Mouse (Mus musculus): Measurements from ENCODE around the gene Mapkbp1. TPM values are rescaled to one million over a fixed set of nuclear protein-coding genes. Genes with fewer than 3 reads are reported as not detected.
A peak's percentile ranks its signal among the peaks of the same experiment; 100 is the strongest.

The Mapkbp1 gene
- polyA plus RNA-seq, 1 experiment from 2014 or later = 8.9 TPM

DNA sequence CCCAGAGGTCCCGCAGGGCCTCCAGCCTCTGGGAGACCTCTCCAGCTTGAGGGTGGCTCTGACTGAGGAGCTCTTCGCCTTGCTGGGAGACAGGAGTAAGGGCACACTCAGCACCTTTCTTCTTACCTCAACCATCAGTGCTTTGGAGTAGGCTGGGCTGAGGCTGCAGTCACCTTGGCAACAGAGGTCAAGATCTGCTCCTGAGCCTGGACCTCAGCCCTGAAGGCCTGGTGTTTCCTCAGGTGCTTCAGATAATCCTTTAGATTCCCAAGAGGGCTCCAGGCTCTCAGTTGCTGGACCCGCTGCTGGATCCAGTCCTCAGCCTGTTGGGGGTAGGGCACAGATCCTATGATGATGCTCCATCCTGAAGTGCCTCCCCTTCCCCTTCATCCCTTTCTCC is 87.0 kb downstream of the Mapkbp1 start:
- H3K4me1 ChIP-seq (replicated peaks; ENCODE audit: control insufficient read depth, insufficient read depth, low read length) = no peaks in the 10 kb centered on the region
- H3K9ac ChIP-seq = no peak overlapping the region
- DNase-seq (ENCODE audit: low spot score) (no peak), ATAC-seq (ENCODE audit: low FRiP score) (no peak)
- no peak overlapping the region for H3K4me2 ChIP-seq (replicated peaks)
- no peaks in the 10 kb centered on the region for H3K9me3 ChIP-seq (ENCODE audit: control insufficient read depth, low read length)
- H3K27ac ChIP-seq = no peak overlapping the region
- no peaks in the 10 kb centered on the region for H3K36me3 ChIP-seq (replicated peaks; ENCODE audit: control insufficient read depth, insufficient read depth)
- no peaks in the 10 kb centered on the region for H3K27me3 ChIP-seq (ENCODE audit: control insufficient read depth, insufficient read depth, low read length)
- 89% methylated on average over 3 of the region's 3 CpGs for WGBS
- no peak overlapping the region for H3K4me3 ChIP-seq (replicated peaks; ENCODE audit: low read length)

DNA sequence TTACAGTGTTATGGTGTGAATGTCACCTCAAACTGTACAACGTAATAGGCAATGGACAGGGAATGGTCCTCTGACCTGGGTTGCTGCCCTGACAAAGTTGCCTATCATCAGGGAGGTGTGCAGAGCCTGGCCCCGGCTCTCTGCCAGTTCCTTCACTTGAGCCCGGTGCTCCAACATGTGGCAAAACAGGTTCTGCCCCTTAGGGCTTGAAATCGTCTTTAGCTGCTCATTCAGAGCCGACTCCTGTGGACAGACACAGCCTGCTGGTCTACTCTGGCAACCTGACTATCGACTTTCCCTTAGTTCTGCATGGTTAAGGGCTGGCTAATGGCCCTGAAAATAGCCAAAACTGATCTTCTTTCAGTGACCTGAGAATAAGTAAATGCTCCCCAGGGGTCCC is 87.7 kb downstream of the Mapkbp1 start:
- Histone ChIP-seq H3K4me2 (replicated peaks) (no peak overlapping the region), H3K9me3 (ENCODE audit: control insufficient read depth, low read length) (no peaks in the 10 kb centered on the region), H3K9ac (no peak overlapping the region), H3K36me3 (replicated peaks; ENCODE audit: control insufficient read depth, insufficient read depth) (no peaks in the 10 kb centered on the region), H3K27me3 (ENCODE audit: control insufficient read depth, insufficient read depth, low read length) (no peaks in the 10 kb centered on the region), H3K4me3 (replicated peaks; ENCODE audit: low read length) (no peak overlapping the region), H3K27ac (no peak overlapping the region), H3K4me1 (replicated peaks; ENCODE audit: control insufficient read depth, insufficient read depth, low read length) (no peaks in the 10 kb centered on the region)
- 69% methylated on average over 6 of the region's 6 CpGs for WGBS
- no peak for DNase-seq (ENCODE audit: low spot score)
- no peak for ATAC-seq (ENCODE audit: low FRiP score)

DNA sequence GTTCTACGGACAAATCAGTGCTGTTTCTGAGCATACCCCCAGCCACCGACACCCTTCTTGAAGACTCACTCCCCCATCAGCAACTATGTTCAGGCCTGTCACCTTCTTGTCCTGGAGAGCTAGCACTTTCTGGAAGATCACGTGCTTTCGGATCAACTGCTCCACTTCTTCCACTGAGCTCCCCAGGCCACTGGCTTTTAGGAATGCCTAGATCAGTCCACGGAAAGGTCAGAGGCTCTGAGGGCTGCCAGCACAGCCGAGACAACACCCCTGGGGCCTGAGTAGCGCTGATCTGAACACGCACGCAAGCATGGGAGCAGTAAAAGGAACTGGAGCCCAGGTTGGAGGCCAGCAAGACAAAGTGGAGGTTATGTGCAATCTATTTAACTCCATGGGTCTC is 88.2 kb downstream of the Mapkbp1 start:
- H3K4me2 ChIP-seq (replicated peaks) = no peak overlapping the region
- no peak for DNase-seq (ENCODE audit: low spot score)
- no peak for ATAC-seq (ENCODE audit: low FRiP score)
- no peaks in the 10 kb centered on the region for H3K4me1 ChIP-seq (replicated peaks; ENCODE audit: control insufficient read depth, insufficient read depth, low read length)
- H3K36me3 ChIP-seq (replicated peaks; ENCODE audit: control insufficient read depth, insufficient read depth) = no peaks in the 10 kb centered on the region
- no peaks in the 10 kb centered on the region for H3K27me3 ChIP-seq (ENCODE audit: control insufficient read depth, insufficient read depth, low read length)
- no peak overlapping the region for H3K9ac ChIP-seq
- WGBS = 74% methylated on average over 9 of the region's 9 CpGs
- no peak overlapping the region for H3K4me3 ChIP-seq (replicated peaks; ENCODE audit: low read length)
- no peaks in the 10 kb centered on the region for H3K9me3 ChIP-seq (ENCODE audit: control insufficient read depth, low read length)
- no peak overlapping the region for H3K27ac ChIP-seq

DNA sequence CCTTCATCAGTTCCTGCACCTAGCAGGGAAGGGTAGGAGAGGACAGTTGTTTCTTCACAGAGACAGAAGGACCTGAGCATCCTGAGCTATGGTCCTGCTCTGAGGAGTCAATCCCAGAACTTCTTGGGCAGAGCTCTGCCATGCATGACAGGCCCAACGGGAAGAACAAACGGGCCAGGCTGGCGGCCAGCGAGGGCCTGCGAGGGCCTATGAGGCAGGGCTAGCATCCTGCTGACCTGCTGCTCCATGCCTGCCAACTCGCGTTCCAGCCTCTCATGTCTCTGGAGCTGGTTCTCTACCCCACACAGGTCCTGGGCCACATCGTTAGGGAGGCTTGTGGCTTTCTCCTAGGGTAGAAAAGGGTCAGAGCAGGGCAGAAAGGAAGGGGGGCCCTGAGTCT is 89.7 kb downstream of the Mapkbp1 start:
- Histone ChIP-seq H3K27me3 (ENCODE audit: control insufficient read depth, insufficient read depth, low read length) (no peaks in the 10 kb centered on the region), H3K9ac (no peak overlapping the region)
- 80% methylated on average over 8 of the region's 8 CpGs for WGBS

DNA sequence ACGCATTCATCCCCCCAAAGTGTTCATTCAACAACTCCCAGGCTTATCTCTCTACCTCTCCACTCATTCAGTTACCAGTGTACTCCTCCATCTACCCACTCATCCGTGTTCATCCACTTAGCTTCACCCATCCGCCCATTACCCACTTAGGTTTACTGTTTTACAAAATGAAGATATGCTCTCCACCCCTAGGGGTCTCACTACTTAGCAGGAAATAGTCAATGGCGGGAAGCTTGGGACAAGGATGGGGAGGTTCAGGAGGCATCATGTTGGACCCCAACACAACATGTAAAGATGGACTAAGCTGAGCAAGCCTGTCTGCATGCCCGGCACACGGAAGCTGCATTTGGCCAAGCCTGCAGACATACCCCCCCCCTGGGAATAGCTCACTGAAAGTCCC is 92.1 kb downstream of the Mapkbp1 start:
- Histone ChIP-seq H3K36me3 (replicated peaks; ENCODE audit: control insufficient read depth, insufficient read depth) (no peaks in the 10 kb centered on the region), H3K27me3 (ENCODE audit: control insufficient read depth, insufficient read depth, low read length) (no peaks in the 10 kb centered on the region), H3K4me1 (replicated peaks; ENCODE audit: control insufficient read depth, insufficient read depth, low read length) (no peaks in the 10 kb centered on the region), H3K4me2 (replicated peaks) (no peak overlapping the region), H3K9ac (no peak overlapping the region), H3K9me3 (ENCODE audit: control insufficient read depth, low read length) (no peaks in the 10 kb centered on the region), H3K27ac (no peak overlapping the region), H3K4me3 (replicated peaks; ENCODE audit: low read length) (no peak overlapping the region)
- no peak for ATAC-seq (ENCODE audit: low FRiP score)
- no peak for DNase-seq (ENCODE audit: low spot score)
- WGBS = 83% methylated on average over 6 of the region's 6 CpGs

More for the DNA sequence above, 89.7 kb downstream of the Mapkbp1 start:
- DNase-seq (ENCODE audit: low spot score) = no peak
- ATAC-seq (ENCODE audit: low FRiP score) = no peak
- Histone ChIP-seq H3K27ac (no peak overlapping the region), H3K4me1 (replicated peaks; ENCODE audit: control insufficient read depth, insufficient read depth, low read length) (no peaks in the 10 kb centered on the region), H3K9me3 (ENCODE audit: control insufficient read depth, low read length) (no peaks in the 10 kb centered on the region), H3K36me3 (replicated peaks; ENCODE audit: control insufficient read depth, insufficient read depth) (no peaks in the 10 kb centered on the region), H3K4me2 (replicated peaks) (no peak overlapping the region), H3K4me3 (replicated peaks; ENCODE audit: low read length) (no peak overlapping the region)

DNA sequence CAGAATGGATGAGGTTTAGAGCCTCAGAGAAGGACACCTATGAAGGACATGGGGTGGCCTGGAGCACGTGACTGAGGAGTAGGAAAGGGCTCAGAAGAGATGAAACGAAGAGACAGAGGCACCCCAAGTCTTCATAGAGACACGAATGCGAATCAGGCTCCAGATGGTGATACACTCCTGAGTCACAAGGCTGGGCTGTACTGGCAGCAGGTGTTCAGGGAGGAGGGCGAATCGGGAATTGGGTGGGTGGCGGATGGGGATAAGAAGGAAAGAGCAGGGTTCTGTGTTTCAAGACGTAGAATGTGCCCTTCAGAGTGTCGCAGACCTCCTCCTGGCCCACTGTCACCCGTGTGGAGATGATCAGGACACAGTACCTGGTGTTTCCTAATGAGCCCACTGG is 92.7 kb downstream of the Mapkbp1 start:
- 97% methylated on average over 10 of the region's 10 CpGs for WGBS
- Histone ChIP-seq H3K9me3 (ENCODE audit: control insufficient read depth, low read length) (no peaks in the 10 kb centered on the region), H3K27me3 (ENCODE audit: control insufficient read depth, insufficient read depth, low read length) (no peaks in the 10 kb centered on the region), H3K4me2 (replicated peaks) (no peak overlapping the region), H3K4me1 (replicated peaks; ENCODE audit: control insufficient read depth, insufficient read depth, low read length) (no peaks in the 10 kb centered on the region), H3K4me3 (replicated peaks; ENCODE audit: low read length) (no peak overlapping the region), H3K36me3 (replicated peaks; ENCODE audit: control insufficient read depth, insufficient read depth) (no peaks in the 10 kb centered on the region), H3K9ac (no peak overlapping the region), H3K27ac (no peak overlapping the region)
- no peak for DNase-seq (ENCODE audit: low spot score)
- ATAC-seq (ENCODE audit: low FRiP score) = no peak

DNA sequence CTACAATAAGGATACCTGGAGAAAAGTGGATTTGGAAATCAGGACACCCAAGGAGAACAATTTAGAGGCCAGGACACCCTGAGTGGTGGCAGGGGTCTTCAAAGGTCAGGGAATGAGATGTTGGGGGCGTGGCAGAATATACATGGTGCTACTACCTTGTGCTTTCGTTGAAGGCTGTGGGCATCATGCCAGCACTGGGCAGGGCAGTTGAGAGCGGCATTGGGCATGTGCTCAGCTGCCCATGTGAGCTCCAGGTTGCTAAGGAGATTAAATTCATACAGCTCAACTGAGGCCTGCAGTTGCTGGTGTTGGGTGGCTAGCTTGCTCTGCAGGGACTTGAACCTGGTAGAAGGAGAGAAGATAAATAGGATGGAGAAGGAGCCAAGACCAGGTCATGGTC is 93.7 kb downstream of the Mapkbp1 start:
- Histone ChIP-seq H3K4me2 (replicated peaks) (no peak overlapping the region), H3K36me3 (replicated peaks; ENCODE audit: control insufficient read depth, insufficient read depth) (no peaks in the 10 kb centered on the region), H3K27me3 (ENCODE audit: control insufficient read depth, insufficient read depth, low read length) (no peaks in the 10 kb centered on the region), H3K4me1 (replicated peaks; ENCODE audit: control insufficient read depth, insufficient read depth, low read length) (no peaks in the 10 kb centered on the region), H3K9me3 (ENCODE audit: control insufficient read depth, low read length) (no peaks in the 10 kb centered on the region), H3K4me3 (replicated peaks; ENCODE audit: low read length) (no peak overlapping the region), H3K9ac (no peak overlapping the region), H3K27ac (no peak overlapping the region)
- DNase-seq (ENCODE audit: low spot score) (no peak), ATAC-seq (ENCODE audit: low FRiP score) (no peak)
- WGBS = 84% methylated on average over 3 of the region's 3 CpGs

DNA sequence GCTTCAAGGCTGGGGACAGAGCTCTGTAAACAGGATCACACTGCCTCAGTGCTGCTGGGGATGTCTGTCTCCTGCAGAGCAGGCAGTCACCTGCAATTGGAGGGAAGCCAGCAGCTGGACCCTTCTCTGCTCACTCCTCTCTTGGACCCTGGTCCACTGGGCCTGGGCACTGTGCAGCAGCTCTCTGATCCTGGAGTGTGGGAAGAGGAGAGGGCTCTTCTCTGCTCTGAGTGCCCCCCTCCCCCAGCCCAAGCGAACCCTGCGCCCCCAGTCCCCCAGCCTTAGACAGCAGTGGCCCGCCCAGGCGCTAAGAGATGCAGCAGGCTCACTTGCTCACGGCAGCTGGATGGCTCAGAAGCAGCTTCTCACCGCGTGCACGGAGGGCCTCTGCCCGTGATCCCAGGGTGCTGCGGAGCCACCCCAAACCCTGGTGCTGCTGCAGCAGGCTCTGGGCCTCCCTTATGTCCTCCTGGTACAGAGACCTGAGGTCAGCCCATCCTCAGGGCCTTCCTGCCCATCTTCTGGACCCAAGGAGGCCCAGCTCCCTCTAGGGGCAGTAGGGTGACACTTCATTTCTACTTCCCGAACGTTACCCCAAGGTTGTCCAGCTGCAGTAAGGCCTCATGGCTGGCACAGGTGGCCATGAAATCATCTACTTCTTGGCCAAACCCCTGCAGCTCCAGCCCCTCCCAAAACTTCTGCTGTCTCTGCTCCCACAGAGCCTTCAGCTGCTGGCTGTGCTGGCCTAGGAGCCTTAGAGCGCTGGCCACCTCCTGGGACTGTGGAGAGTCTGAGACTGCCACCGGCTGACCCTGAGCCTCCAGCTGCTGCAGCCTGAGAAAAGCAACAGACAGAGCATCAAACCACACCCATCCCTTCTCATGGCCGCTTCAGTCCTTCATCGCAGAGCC is 96.3 kb downstream of the Mapkbp1 start:
- Histone ChIP-seq H3K9me3 (ENCODE audit: control insufficient read depth, low read length) (no peaks in the 10 kb centered on the region), H3K9ac (no peak overlapping the region), H3K4me1 (replicated peaks; ENCODE audit: control insufficient read depth, insufficient read depth, low read length) (no peaks in the 10 kb centered on the region), H3K4me2 (replicated peaks) (no peak overlapping the region), H3K27ac (no peak overlapping the region), H3K27me3 (ENCODE audit: control insufficient read depth, insufficient read depth, low read length) (no peaks in the 10 kb centered on the region; the same call in 1 of the 2 replicates), H3K4me3 (replicated peaks; ENCODE audit: low read length) (no peak overlapping the region), H3K36me3 (replicated peaks; ENCODE audit: control insufficient read depth, insufficient read depth) (no peaks in the 10 kb centered on the region)
- DNase-seq (ENCODE audit: low spot score) (no peak), ATAC-seq (ENCODE audit: low FRiP score) (peak; percentile 44; the same call in 1 of the 2 replicates)
- WGBS = 40% methylated on average over 16 of the region's 16 CpGs

DNA sequence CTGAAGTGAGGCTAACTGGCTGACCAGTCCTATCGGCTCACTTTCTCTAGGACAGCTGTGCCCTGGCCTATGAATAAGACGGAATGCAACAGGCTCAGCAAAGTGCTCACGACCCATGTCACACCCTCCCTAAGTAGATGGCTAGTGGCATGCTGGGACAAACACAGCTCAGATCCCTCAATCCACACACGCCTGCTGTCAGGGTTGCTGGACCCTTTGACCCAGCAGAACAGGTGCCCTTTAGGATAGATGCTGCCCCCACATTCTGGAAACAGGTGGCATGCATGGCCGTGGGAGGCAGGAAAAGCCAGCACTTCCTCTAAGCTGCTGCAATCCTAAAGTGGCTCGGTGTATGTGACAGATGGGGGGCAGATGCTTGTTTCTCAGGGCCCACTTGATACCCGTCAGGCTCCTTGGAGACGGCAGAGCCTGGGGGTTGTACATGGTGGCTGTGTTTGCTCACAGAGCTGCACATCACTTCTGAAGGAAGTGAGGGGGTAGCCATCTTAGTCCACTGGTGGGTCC is 97.0 kb downstream of the Mapkbp1 start:
- 68% methylated on average over 8 of the region's 8 CpGs for WGBS
- H3K9ac ChIP-seq = no peak overlapping the region
- no peak overlapping the region for H3K4me2 ChIP-seq (replicated peaks)
- H3K36me3 ChIP-seq (replicated peaks; ENCODE audit: control insufficient read depth, insufficient read depth) = no peaks in the 10 kb centered on the region
- H3K4me1 ChIP-seq (replicated peaks; ENCODE audit: control insufficient read depth, insufficient read depth, low read length) = no peaks in the 10 kb centered on the region
- ATAC-seq (ENCODE audit: low FRiP score) (no peak), DNase-seq (ENCODE audit: low spot score) (no peak)
- H3K9me3 ChIP-seq (ENCODE audit: control insufficient read depth, low read length) = no peaks in the 10 kb centered on the region
- no peak overlapping the region for H3K4me3 ChIP-seq (replicated peaks; ENCODE audit: low read length)
- H3K27ac ChIP-seq = no peak overlapping the region
- peaks cover 2% of the 10 kb centered on the region for H3K27me3 ChIP-seq (ENCODE audit: control insufficient read depth, insufficient read depth, low read length)

All from hindbrain, embryonic 14.5 days (tissue).